Mouse (Mus musculus): ENCODE results near the gene Dhx38. TPM values are rescaled to one million over a fixed set of nuclear protein-coding genes. Genes with fewer than 3 reads are reported as not detected.

Dhx38 gene
- 10 to 100 TPM; 14.0 to 14.6 TPM for total RNA-seq (2021)
- long read RNA-seq, experiment 1, full-length matches to known transcripts: 5 of 17 reads
- long read RNA-seq, experiment 1, partial matches to known transcripts: 6 of 17 reads
- long read RNA-seq, experiment 1, other reads (novel, unspliced or antisense): 6 of 17 reads
- long read RNA-seq, experiment 2, full-length matches to known transcripts: 3 of 17 reads
- long read RNA-seq, experiment 2, partial matches to known transcripts: 8 of 17 reads
- long read RNA-seq, experiment 2, other reads (novel, unspliced or antisense): 6 of 17 reads

- peak; percentile 96 to 99 for DNase-seq
- intact Hi-C loops (cut with DNase I): loop anchor here (2.0 kb wide), 1 partner anchor 41 kb away; no protein-coding TSS in a partner anchor
Measured at GRCm38 (mm10) chr8:109565498-109566333, at the start of gene Dhx38, which contains the start of gene Txnl4b. Gene Dhx38, minus strand, starts transcription at chr8:109565861. Gene Txnl4b, plus strand, starts transcription at chr8:109565892.

GRCm38 (mm10) chr8:109614243-109615210 is 48.9 kb upstream of the Dhx38 start, which contains the start of gene Pkd1l3:
Gene Pkd1l3, plus strand, starts transcription at chr8:109614517.
- intact Hi-C loops (cut with DNase I): no loop called here
- DNase-seq: no peak

GRCm38 (mm10) chr8:109609153-109609502 is 43.5 kb upstream of the Dhx38 start:
- DNase-seq: peak in 1 of 2 experiments; percentile 27

GRCm38 (mm10) chr8:109608271-109609152 is 42.9 kb upstream of the Dhx38 start, which contains the start of gene Dhodh:
Gene Dhodh, minus strand, starts transcription at chr8:109608673.
- DNase-seq: peak; percentile 94 to 95
- intact Hi-C loops (cut with DNase I): loop anchor here (5.0 kb wide), 1 partner anchor 84 kb away; the partner anchor contains the start of gene Ist1

More at GRCm38 (mm10) chr8:109609153-109609502, 43.5 kb upstream of the Dhx38 start:
- intact Hi-C loops (cut with DNase I): loop anchor here (5.0 kb wide), 1 partner anchor 83 kb away; the partner anchor contains the start of gene Ist1

- intact Hi-C loops (cut with DNase I): loop anchor here (2.0 to 5.0 kb wide), 2 partner anchors 41 to 85 kb away; partner anchors contain the start of gene Ist1
- no peak for DNase-seq
Measured at GRCm38 (mm10) chr8:109607650-109608049, 42.0 kb upstream of the Dhx38 start.

GRCm38 (mm10) chr8:109606725-109607124 is 41.1 kb upstream of the Dhx38 start:
- no peak for DNase-seq
- intact Hi-C loops (cut with DNase I): loop anchor here (2.0 to 5.0 kb wide), 2 partner anchors 40 to 86 kb away; partner anchors contain the start of gene Ist1

- peak; percentile 58 to 66 for DNase-seq
- intact Hi-C loops (cut with DNase I): no loop called here
Measured at GRCm38 (mm10) chr8:109595854-109596253, 30.2 kb upstream of the Dhx38 start.

- intact Hi-C loops (cut with DNase I): no loop called here
- peak in 1 of 2 experiments; percentile 11 for DNase-seq
Measured at GRCm38 (mm10) chr8:109593117-109593788, 27.6 kb upstream of the Dhx38 start.

GRCm38 (mm10) chr8:109592164-109592563 is 26.5 kb upstream of the Dhx38 start:
- DNase-seq: no peak
- intact Hi-C loops (cut with DNase I): no loop called here

- no peak for DNase-seq
- intact Hi-C loops (cut with DNase I): no loop called here
Measured at GRCm38 (mm10) chr8:109591367-109591766, 25.7 kb upstream of the Dhx38 start.

GRCm38 (mm10) chr8:109590901-109591300 is 25.2 kb upstream of the Dhx38 start:
- no peak for DNase-seq
- intact Hi-C loops (cut with DNase I): no loop called here

GRCm38 (mm10) chr8:109586972-109587504 is 21.4 kb upstream of the Dhx38 start:
- no peak for DNase-seq
- intact Hi-C loops (cut with DNase I): no loop called here

GRCm38 (mm10) chr8:109585652-109586051 is 20.0 kb upstream of the Dhx38 start:
- no peak for DNase-seq

GRCm38 (mm10) chr8:109584830-109585229 is 19.2 kb upstream of the Dhx38 start:
- intact Hi-C loops (cut with DNase I): no loop called here
- DNase-seq: no peak

More at GRCm38 (mm10) chr8:109585652-109586051, 20.0 kb upstream of the Dhx38 start:
- intact Hi-C loops (cut with DNase I): no loop called here

- no peak for DNase-seq
- intact Hi-C loops (cut with DNase I): no loop called here
Measured at GRCm38 (mm10) chr8:109584293-109584692, 18.6 kb upstream of the Dhx38 start.

GRCm38 (mm10) chr8:109578900-109579301 is 13.2 kb upstream of the Dhx38 start, which contains the start of gene Hp:
Gene Hp, minus strand, starts transcription at chr8:109579172.
- no peak for DNase-seq
- intact Hi-C loops (cut with DNase I): no loop called here

GRCm38 (mm10) chr8:109576311-109576710 is 10.7 kb upstream of the Dhx38 start:
- DNase-seq: no peak
- intact Hi-C loops (cut with DNase I): no loop called here

GRCm38 (mm10) chr8:109571139-109571538 is 5.5 kb upstream of the Dhx38 start:
- DNase-seq: no peak
- intact Hi-C loops (cut with DNase I): no loop called here

Measured in heart, postnatal 14 days (tissue).